Mouse (Mus musculus) liver, postnatal 0 days (tissue): ENCODE measurements around the gene Unkl. TPM values are rescaled to one million over a fixed set of nuclear protein-coding genes. Genes with fewer than 3 reads are reported as not detected.

Source experiments
- ATAC-seq: fragments of 200-750 bp; cut with Nextera tagmentation; 2 replicates; pipeline ENCODE4 v1.8.0; 2017; ENCODE audit warnings: mild to moderate bottlenecking, moderate library complexity
- DNase-seq: peaks from one replicate; pipeline ENCODE4 v3.0.0-alpha.2; 2016
- H3K27ac ChIP-seq: fragments of 300-500 bp; sonication (generic); 2 replicates; pipeline ENCODE4 v1.5.1; 2014; ENCODE audit warnings: antibody characterized with exemption, moderate library complexity, mild to moderate bottlenecking, low read depth
- H3K27me3 ChIP-seq: fragments of 300-500 bp; sonication (generic); 2 replicates; pipeline ENCODE4 v1.6.1; 2014; ENCODE audit warnings: low read length, control low read depth, mixed read lengths; ENCODE audit not compliant: insufficient read depth
- H3K36me3 ChIP-seq: fragments of 300-500 bp; sonication (generic); replicated peaks from 2 replicates; pipeline ENCODE4 v1.6.1; 2014; ENCODE audit warnings: mild to moderate bottlenecking, control low read depth, low read length, moderate library complexity, mixed read lengths; ENCODE audit not compliant: insufficient read depth
- H3K4me1 ChIP-seq: fragments of 300-500 bp; sonication (generic); 2 replicates; pipeline ENCODE4 v1.6.1; 2014; ENCODE audit warnings: antibody characterized with exemption, mild to moderate bottlenecking, control low read depth; ENCODE audit not compliant: insufficient read depth
- H3K4me2 ChIP-seq: fragments of 300-500 bp; sonication (generic); 2 replicates; pipeline ENCODE4 v1.6.1; 2014; ENCODE audit warnings: low read depth, mild to moderate bottlenecking, low read length, moderate library complexity, mixed read lengths
- H3K4me3 ChIP-seq: fragments of 300-500 bp; sonication (generic); 2 replicates; pipeline ENCODE4 v1.5.1; 2014; ENCODE audit warnings: low read depth, low read length
- H3K9ac ChIP-seq: fragments of 300-500 bp; sonication (generic); replicated peaks from 2 replicates; pipeline ENCODE4 v1.6.1; 2014; ENCODE audit warnings: mild to moderate bottlenecking, moderate library complexity
- H3K9me3 ChIP-seq: fragments of 300-500 bp; sonication (generic); 2 replicates; pipeline ENCODE4 v1.6.1; 2016; ENCODE audit warnings: mild to moderate bottlenecking, control low read depth, low read length, mixed read lengths
- CTCF ChIP-seq: sonication (generic); IDR thresholded peaks from 2 replicates; pipeline ENCODE4 v1.5.1; 2016; ENCODE audit warnings: antibody characterized with exemption, low read depth
- EP300 ChIP-seq: IDR thresholded peaks from 2 replicates; pipeline ENCODE4 v1.6.1; 2016; ENCODE audit warnings: antibody characterized with exemption, low read depth, mild to moderate bottlenecking
- WGBS: fragments of 180-500 bp; shearing (Covaris S2); extraction: QIAGEN DNeasy Blood & Tissue Kit; methylation state at CpG from one replicate; pipeline ENCODE4 v1.1.7; 2014; ENCODE audit not compliant: insufficient replicate concordance; 5-methylcytosine and 5-hydroxymethylcytosine counted together
- polyA plus RNA-seq: library from polyadenylated mRNA; unstranded; fragments of >200 nt; fragmentation: Nextera tagmentation; extraction: Ambion mirVana; gene quantifications from 2 replicates; pipeline ENCODE4 v1.2.1, GENCODE M21; 2015

Gene Unkl
- polyA plus RNA-seq, 1 experiment from 2014 or later = 3.4 TPM

- no peak overlapping the region for H3K4me3 ChIP-seq
- 81% methylated on average over 9 of the region's 9 CpGs for WGBS
- TF ChIP-seq CTCF (no peak), EP300 (no peak)
Measured at GRCm38 (mm10) chr17:25235635-25236034, 47.4 kb downstream of the Unkl start.

DNA sequence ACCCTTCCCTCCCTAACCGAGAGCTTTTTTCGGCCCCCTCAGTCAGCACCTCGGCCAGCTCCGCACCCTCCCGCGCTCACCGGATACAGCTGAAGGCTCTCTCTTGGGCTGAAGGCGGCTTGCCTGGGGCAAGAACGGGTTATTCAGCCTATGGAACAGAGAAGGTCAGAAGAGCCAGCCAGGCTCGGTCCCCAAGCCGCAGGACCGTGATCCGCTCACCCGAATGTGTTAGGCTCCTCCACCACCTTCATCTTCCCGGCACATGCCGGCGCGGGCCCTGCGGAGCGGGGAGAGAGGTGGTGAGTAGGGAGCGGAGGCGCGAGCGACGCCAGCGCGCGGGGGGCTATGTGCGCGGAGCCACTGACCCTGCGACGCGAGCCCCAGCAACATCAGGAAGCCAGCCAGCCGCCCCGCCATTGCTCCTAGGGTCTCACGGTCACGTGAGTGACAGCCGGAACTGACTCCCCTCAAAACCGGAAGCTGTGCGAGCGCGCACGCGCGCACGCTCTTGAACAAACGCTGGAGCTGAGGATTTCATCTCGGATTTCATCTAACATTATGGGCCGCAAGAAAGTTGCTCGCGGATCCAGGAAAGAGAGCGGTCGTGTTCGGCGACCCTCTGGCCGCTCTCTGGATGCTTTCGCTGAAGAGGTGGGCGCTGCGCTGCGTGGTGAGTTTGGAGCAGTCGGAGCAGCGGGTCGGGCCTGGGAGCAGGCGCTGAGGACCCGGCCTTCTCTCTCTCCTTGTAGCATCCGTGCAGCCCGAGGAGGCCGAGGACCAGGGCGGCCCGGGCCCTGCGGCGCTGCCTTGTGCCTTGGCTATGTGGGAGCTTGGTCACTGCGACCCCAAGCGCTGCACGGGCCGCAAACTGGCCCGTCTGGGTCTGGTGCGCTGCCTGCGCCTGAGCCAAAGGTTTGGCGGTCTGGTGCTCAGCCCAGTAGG is 51.8 kb downstream of the Unkl start, which contains the start of the genes Gnptg and Tsr3:
TSS of gene Gnptg (minus strand) at position 430 of the 942 bp plus-strand sequence.
TSS of gene Tsr3 (plus strand) at position 476 of the 942 bp plus-strand sequence.
- Histone ChIP-seq H3K36me3 (peaks cover 12% of the 10 kb centered on the region), H3K4me3 (peak within 1 kb of the TSS; percentile 98), H3K4me2 (peak within 1 kb of the TSS; percentile 99), H3K27me3 (no peaks in the 10 kb centered on the region), H3K9ac (peak within 1 kb of the TSS; percentile 86), H3K4me1 (peaks cover 16% of the 10 kb centered on the region), H3K9me3 (no peaks in the 10 kb centered on the region), H3K27ac (peak within 1 kb of the TSS; percentile 59)
- DNase-seq (peak; percentile 88), ATAC-seq (peak; percentile 90)
- TF ChIP-seq EP300 = no peak
- TF ChIP-seq CTCF = no peak
- under 1% methylated on average over 77 of the region's 80 CpGs for WGBS

More at GRCm38 (mm10) chr17:25235635-25236034, 47.4 kb downstream of the Unkl start:
- Histone ChIP-seq H3K36me3 (peaks cover 24% of the 10 kb centered on the region), H3K9ac (no peak overlapping the region), H3K4me2 (no peak overlapping the region), H3K4me1 (peaks cover 10% of the 10 kb centered on the region), H3K27me3 (no peaks in the 10 kb centered on the region), H3K9me3 (no peaks in the 10 kb centered on the region), H3K27ac (no peak overlapping the region)
- ATAC-seq (no peak), DNase-seq (no peak)

DNA sequence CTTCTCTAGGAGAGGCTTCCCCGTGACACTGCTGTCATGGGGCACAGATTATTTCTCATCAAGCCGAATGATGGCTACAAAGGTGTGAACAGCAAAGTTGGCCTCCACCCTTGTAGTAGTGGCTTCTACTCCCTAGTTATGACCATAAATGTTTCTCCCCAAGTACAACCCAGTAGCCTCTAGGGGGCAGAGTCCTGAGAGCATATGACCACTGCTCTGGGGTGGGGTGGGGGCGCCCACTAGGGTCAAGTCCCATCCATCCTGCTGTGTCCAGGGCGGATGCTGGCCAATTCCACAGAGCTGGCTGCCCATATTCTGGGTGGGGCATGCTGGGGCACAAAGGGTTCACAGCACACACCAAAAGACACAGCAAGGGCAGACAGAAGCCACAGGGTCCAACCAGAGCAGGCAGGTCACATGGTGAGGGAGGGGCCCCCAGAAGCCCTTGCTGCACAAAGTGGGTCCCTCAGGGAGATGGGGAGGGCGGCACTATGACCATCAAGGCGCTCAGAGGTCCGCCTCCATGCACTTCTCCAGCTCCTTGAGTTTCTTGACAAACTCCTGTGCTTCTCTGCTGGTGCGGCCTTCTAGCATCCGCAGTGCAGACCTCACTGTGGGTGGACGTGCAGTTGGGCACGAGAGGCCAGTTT is 55.1 kb downstream of the Unkl start:
- no peaks in the 10 kb centered on the region for H3K27me3 ChIP-seq
- H3K4me2 ChIP-seq = no peak overlapping the region
- H3K9me3 ChIP-seq = no peaks in the 10 kb centered on the region
- WGBS = 82% methylated on average over 11 of the region's 11 CpGs
- peaks cover 16% of the 10 kb centered on the region for H3K4me1 ChIP-seq
- no peak overlapping the region for H3K27ac ChIP-seq
- DNase-seq (no peak), ATAC-seq (no peak)
- peaks cover 4% of the 10 kb centered on the region for H3K36me3 ChIP-seq
- H3K4me3 ChIP-seq = no peak overlapping the region
- H3K9ac ChIP-seq = no peak overlapping the region
- TF ChIP-seq CTCF = 0 out of 2 replicates have a peak, but pooled peaks have one; percentile 19
- no peak for TF ChIP-seq EP300

- Histone ChIP-seq H3K4me1 (peaks cover 13% of the 10 kb centered on the region), H3K9me3 (no peaks in the 10 kb centered on the region), H3K4me2 (no peak overlapping the region), H3K4me3 (no peak overlapping the region), H3K27me3 (no peaks in the 10 kb centered on the region), H3K36me3 (peaks cover 4% of the 10 kb centered on the region), H3K27ac (no peak overlapping the region), H3K9ac (no peak overlapping the region)
- DNase-seq (no peak), ATAC-seq (no peak)
- TF ChIP-seq CTCF (no peak), EP300 (no peak)
- 84% methylated on average over 16 of the region's 16 CpGs for WGBS
Measured at GRCm38 (mm10) chr17:25244239-25244638, 56.0 kb downstream of the Unkl start.

DNA sequence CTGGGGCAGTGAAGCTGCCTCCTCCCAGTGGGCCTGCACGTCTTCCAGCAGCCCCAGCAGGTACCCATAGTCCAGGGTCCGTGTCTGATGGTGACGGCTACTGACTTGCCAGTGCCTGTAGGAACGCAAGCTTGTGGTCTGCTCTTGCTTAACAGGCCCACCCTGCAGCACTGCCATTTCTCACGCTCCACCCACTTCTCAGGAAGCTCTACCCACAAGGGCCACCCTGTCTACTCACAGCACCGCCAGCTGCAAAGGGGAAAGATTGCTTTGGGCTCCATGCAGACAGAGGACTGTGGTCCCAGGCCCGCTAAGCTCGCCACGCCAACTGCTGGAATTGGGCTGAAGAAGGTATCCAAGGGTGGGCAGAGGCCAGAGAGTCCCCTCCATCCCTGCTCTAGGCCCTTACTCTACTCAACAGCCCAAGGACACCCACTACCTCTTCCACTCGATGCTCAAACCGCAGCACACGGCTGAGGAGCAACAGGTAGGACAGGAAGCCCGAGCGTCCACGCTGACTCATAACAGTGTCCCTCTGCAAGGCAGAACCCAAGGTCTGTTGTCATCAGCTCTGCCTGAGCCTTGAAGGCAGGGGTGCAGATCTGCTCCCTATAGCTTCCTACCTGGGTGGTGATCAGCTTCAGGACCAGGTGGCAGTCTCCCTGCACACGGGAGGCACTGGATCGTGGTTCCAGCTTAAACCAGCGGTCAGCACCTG is 60.0 kb downstream of the Unkl start:
- no peak overlapping the region for H3K4me3 ChIP-seq
- no peak for ATAC-seq
- no peak overlapping the region for H3K27ac ChIP-seq
- H3K4me2 ChIP-seq = peak overlapping the region; percentile 29
- peaks cover 2% of the 10 kb centered on the region for H3K36me3 ChIP-seq
- H3K4me1 ChIP-seq = no peaks in the 10 kb centered on the region
- no peak overlapping the region for H3K9ac ChIP-seq
- 0 out of 2 replicates have a peak, but pooled peaks cover 4% of the 10 kb centered on the region for H3K27me3 ChIP-seq
- WGBS = 49% methylated on average over 18 of the region's 18 CpGs
- no peak for DNase-seq
- H3K9me3 ChIP-seq = no peaks in the 10 kb centered on the region
- TF ChIP-seq EP300 = no peak
